Mouse (Mus musculus): ENCODE data around the gene Itga6. TPM values are rescaled to one million over a fixed set of nuclear protein-coding genes. Genes with fewer than 3 reads are reported as not detected.

Itga6 gene
- polyA plus RNA-seq, 1 experiment from 2014 or later = 45.0 TPM

- Histone ChIP-seq H3K4me1 (ENCODE audit: control insufficient read depth, insufficient read depth, low read length) (no peaks in the 10 kb centered on the region), H3K36me3 (replicated peaks; ENCODE audit: control insufficient read depth, insufficient read depth, low read depth, low read length) (no peaks in the 10 kb centered on the region), H3K4me2 (ENCODE audit: low read depth, low read length) (no peak overlapping the region), H3K27ac (replicated peaks; ENCODE audit: low read depth, low read length) (no peak overlapping the region), H3K9me3 (replicated peaks; ENCODE audit: control insufficient read depth, low read length) (no peaks in the 10 kb centered on the region), H3K9ac (replicated peaks; ENCODE audit: low read length) (no peak overlapping the region), H3K27me3 (ENCODE audit: control insufficient read depth, insufficient read depth, low read length) (no peaks in the 10 kb centered on the region), H3K4me3 (ENCODE audit: low read depth, low read length) (no peak overlapping the region)
- DNase-seq (ENCODE audit: low spot score) (no peak), ATAC-seq (replicated peaks; ENCODE audit: insufficient number of reproducible peaks, low FRiP score, low TSS enrichment, low read depth) (no peak)
- 70% methylated on average over 4 of the region's 4 CpGs for WGBS
Observed at GRCm38 (mm10) chr2:71760091-71760490, 14.7 kb downstream of the Itga6 start.

GRCm38 (mm10) chr2:71761081-71761480 lies 15.7 kb downstream of the Itga6 start:
- 96% methylated on average over 9 of the region's 9 CpGs for WGBS
- Histone ChIP-seq H3K27ac (replicated peaks; ENCODE audit: low read depth, low read length) (no peak overlapping the region), H3K9ac (replicated peaks; ENCODE audit: low read length) (no peak overlapping the region), H3K4me3 (ENCODE audit: low read depth, low read length) (no peak overlapping the region), H3K27me3 (ENCODE audit: control insufficient read depth, insufficient read depth, low read length) (no peaks in the 10 kb centered on the region), H3K36me3 (replicated peaks; ENCODE audit: control insufficient read depth, insufficient read depth, low read depth, low read length) (no peaks in the 10 kb centered on the region), H3K4me2 (ENCODE audit: low read depth, low read length) (no peak overlapping the region), H3K9me3 (replicated peaks; ENCODE audit: control insufficient read depth, low read length) (no peaks in the 10 kb centered on the region), H3K4me1 (ENCODE audit: control insufficient read depth, insufficient read depth, low read length) (no peaks in the 10 kb centered on the region)
- DNase-seq (ENCODE audit: low spot score) = no peak
- no peak for ATAC-seq (replicated peaks; ENCODE audit: insufficient number of reproducible peaks, low FRiP score, low TSS enrichment, low read depth)

GRCm38 (mm10) chr2:71764525-71764924 lies 19.1 kb downstream of the Itga6 start:
- DNase-seq (ENCODE audit: low spot score) = no peak
- no peaks in the 10 kb centered on the region for H3K36me3 ChIP-seq (replicated peaks; ENCODE audit: control insufficient read depth, insufficient read depth, low read depth, low read length)
- WGBS = 64% methylated on average over 5 of the region's 5 CpGs

GRCm38 (mm10) chr2:71764961-71765735 lies 19.7 kb downstream of the Itga6 start:
- Histone ChIP-seq H3K4me2 (ENCODE audit: low read depth, low read length) (no peak overlapping the region), H3K27ac (replicated peaks; ENCODE audit: low read depth, low read length) (no peak overlapping the region), H3K36me3 (replicated peaks; ENCODE audit: control insufficient read depth, insufficient read depth, low read depth, low read length) (no peaks in the 10 kb centered on the region), H3K27me3 (ENCODE audit: control insufficient read depth, insufficient read depth, low read length) (no peaks in the 10 kb centered on the region), H3K9ac (replicated peaks; ENCODE audit: low read length) (no peak overlapping the region), H3K4me1 (ENCODE audit: control insufficient read depth, insufficient read depth, low read length) (no peaks in the 10 kb centered on the region), H3K4me3 (ENCODE audit: low read depth, low read length) (no peak overlapping the region), H3K9me3 (replicated peaks; ENCODE audit: control insufficient read depth, low read length) (no peaks in the 10 kb centered on the region)
- 78% methylated on average over 3 of the region's 3 CpGs for WGBS
- ATAC-seq (replicated peaks; ENCODE audit: insufficient number of reproducible peaks, low FRiP score, low TSS enrichment, low read depth) = no peak
- DNase-seq (ENCODE audit: low spot score) = no peak

More at GRCm38 (mm10) chr2:71764525-71764924, 19.1 kb downstream of the Itga6 start:
- H3K27ac ChIP-seq (replicated peaks; ENCODE audit: low read depth, low read length) = no peak overlapping the region
- no peak for ATAC-seq (replicated peaks; ENCODE audit: insufficient number of reproducible peaks, low FRiP score, low TSS enrichment, low read depth)
- H3K4me2 ChIP-seq (ENCODE audit: low read depth, low read length) = no peak overlapping the region
- H3K4me3 ChIP-seq (ENCODE audit: low read depth, low read length) = no peak overlapping the region
- no peaks in the 10 kb centered on the region for H3K9me3 ChIP-seq (replicated peaks; ENCODE audit: control insufficient read depth, low read length)
- no peaks in the 10 kb centered on the region for H3K27me3 ChIP-seq (ENCODE audit: control insufficient read depth, insufficient read depth, low read length)
- H3K4me1 ChIP-seq (ENCODE audit: control insufficient read depth, insufficient read depth, low read length) = no peaks in the 10 kb centered on the region
- H3K9ac ChIP-seq (replicated peaks; ENCODE audit: low read length) = no peak overlapping the region

GRCm38 (mm10) chr2:71766007-71766406 lies 20.6 kb downstream of the Itga6 start:
- Histone ChIP-seq H3K4me3 (ENCODE audit: low read depth, low read length) (no peak overlapping the region), H3K27me3 (ENCODE audit: control insufficient read depth, insufficient read depth, low read length) (no peaks in the 10 kb centered on the region), H3K4me1 (ENCODE audit: control insufficient read depth, insufficient read depth, low read length) (no peaks in the 10 kb centered on the region), H3K9me3 (replicated peaks; ENCODE audit: control insufficient read depth, low read length) (no peaks in the 10 kb centered on the region), H3K36me3 (replicated peaks; ENCODE audit: control insufficient read depth, insufficient read depth, low read depth, low read length) (no peaks in the 10 kb centered on the region), H3K9ac (replicated peaks; ENCODE audit: low read length) (no peak overlapping the region), H3K27ac (replicated peaks; ENCODE audit: low read depth, low read length) (no peak overlapping the region), H3K4me2 (ENCODE audit: low read depth, low read length) (no peak overlapping the region)
- ATAC-seq (replicated peaks; ENCODE audit: insufficient number of reproducible peaks, low FRiP score, low TSS enrichment, low read depth) (no peak), DNase-seq (ENCODE audit: low spot score) (no peak)
- WGBS = 87% methylated on average over 5 of the region's 5 CpGs

- 88% methylated on average over 6 of the region's 6 CpGs for WGBS
- no peak overlapping the region for H3K4me3 ChIP-seq (ENCODE audit: low read depth, low read length)
Observed at GRCm38 (mm10) chr2:71767019-71767610, 21.7 kb downstream of the Itga6 start.

GRCm38 (mm10) chr2:71771762-71772161 lies 26.3 kb downstream of the Itga6 start:
- no peak overlapping the region for H3K9ac ChIP-seq (replicated peaks; ENCODE audit: low read length)
- H3K9me3 ChIP-seq (replicated peaks; ENCODE audit: control insufficient read depth, low read length) = no peaks in the 10 kb centered on the region
- 93% methylated on average over 4 of the region's 4 CpGs for WGBS

More at GRCm38 (mm10) chr2:71767019-71767610, 21.7 kb downstream of the Itga6 start:
- DNase-seq (ENCODE audit: low spot score) (no peak), ATAC-seq (replicated peaks; ENCODE audit: insufficient number of reproducible peaks, low FRiP score, low TSS enrichment, low read depth) (no peak)
- Histone ChIP-seq H3K4me1 (ENCODE audit: control insufficient read depth, insufficient read depth, low read length) (no peaks in the 10 kb centered on the region), H3K9ac (replicated peaks; ENCODE audit: low read length) (no peak overlapping the region), H3K27me3 (ENCODE audit: control insufficient read depth, insufficient read depth, low read length) (no peaks in the 10 kb centered on the region), H3K9me3 (replicated peaks; ENCODE audit: control insufficient read depth, low read length) (no peaks in the 10 kb centered on the region), H3K27ac (replicated peaks; ENCODE audit: low read depth, low read length) (no peak overlapping the region), H3K36me3 (replicated peaks; ENCODE audit: control insufficient read depth, insufficient read depth, low read depth, low read length) (no peaks in the 10 kb centered on the region), H3K4me2 (ENCODE audit: low read depth, low read length) (no peak overlapping the region)

GRCm38 (mm10) chr2:71773714-71774113 lies 28.3 kb downstream of the Itga6 start:
- no peak overlapping the region for H3K9ac ChIP-seq (replicated peaks; ENCODE audit: low read length)
- ATAC-seq (replicated peaks; ENCODE audit: insufficient number of reproducible peaks, low FRiP score, low TSS enrichment, low read depth) (no peak), DNase-seq (ENCODE audit: low spot score) (no peak)
- H3K9me3 ChIP-seq (replicated peaks; ENCODE audit: control insufficient read depth, low read length) = no peaks in the 10 kb centered on the region
- H3K4me1 ChIP-seq (ENCODE audit: control insufficient read depth, insufficient read depth, low read length) = no peaks in the 10 kb centered on the region
- H3K27ac ChIP-seq (replicated peaks; ENCODE audit: low read depth, low read length) = no peak overlapping the region
- H3K36me3 ChIP-seq (replicated peaks; ENCODE audit: control insufficient read depth, insufficient read depth, low read depth, low read length) = no peaks in the 10 kb centered on the region
- H3K4me3 ChIP-seq (ENCODE audit: low read depth, low read length) = no peak overlapping the region
- no peaks in the 10 kb centered on the region for H3K27me3 ChIP-seq (ENCODE audit: control insufficient read depth, insufficient read depth, low read length)
- H3K4me2 ChIP-seq (ENCODE audit: low read depth, low read length) = no peak overlapping the region
- WGBS = 85% methylated on average over 5 of the region's 5 CpGs

More at GRCm38 (mm10) chr2:71771762-71772161, 26.3 kb downstream of the Itga6 start:
- Histone ChIP-seq H3K27me3 (ENCODE audit: control insufficient read depth, insufficient read depth, low read length) (no peaks in the 10 kb centered on the region), H3K4me1 (ENCODE audit: control insufficient read depth, insufficient read depth, low read length) (no peaks in the 10 kb centered on the region), H3K27ac (replicated peaks; ENCODE audit: low read depth, low read length) (no peak overlapping the region), H3K36me3 (replicated peaks; ENCODE audit: control insufficient read depth, insufficient read depth, low read depth, low read length) (no peaks in the 10 kb centered on the region), H3K4me3 (ENCODE audit: low read depth, low read length) (no peak overlapping the region), H3K4me2 (ENCODE audit: low read depth, low read length) (no peak overlapping the region)
- DNase-seq (ENCODE audit: low spot score) (no peak), ATAC-seq (replicated peaks; ENCODE audit: insufficient number of reproducible peaks, low FRiP score, low TSS enrichment, low read depth) (no peak)

Measured in embryonic facial prominence, embryonic 11.5 days (tissue).